Mouse (Mus musculus) small intestine, adult 2 months (tissue): ENCODE data around the gene Lmnb2. TPM values are rescaled to one million over a fixed set of nuclear protein-coding genes. Genes with fewer than 3 reads are reported as not detected.

Experiments used
- H3K27ac ChIP-seq: fragments of 200-500 bp; 2 replicates; pipeline ENCODE4 v1.5.1; 2012; ENCODE audit warnings: low read depth, low read length, control low read depth, inconsistent platforms; ENCODE audit not compliant: insufficient read depth
- H3K27me3 ChIP-seq: fragments of 200-500 bp; 2 replicates; pipeline ENCODE4 v1.6.1; 2012; ENCODE audit warnings: mild to moderate bottlenecking, moderate library complexity, low read length, inconsistent platforms; ENCODE audit not compliant: control insufficient read depth, insufficient read depth
- H3K36me3 ChIP-seq: fragments of 200-500 bp; 2 replicates; pipeline ENCODE4 v1.6.1; 2012; ENCODE audit warnings: mild to moderate bottlenecking, low read length, control low read depth, inconsistent platforms; ENCODE audit not compliant: control insufficient read depth, insufficient read depth
- H3K4me1 ChIP-seq: fragments of 200-500 bp; 2 replicates; pipeline ENCODE4 v1.6.1; 2012; ENCODE audit warnings: low read length, inconsistent platforms, mixed read lengths; ENCODE audit not compliant: control insufficient read depth, insufficient read depth, insufficient read length
- H3K4me3 ChIP-seq: fragments of 200-500 bp; 2 replicates; pipeline ENCODE4 v1.5.1; 2012; ENCODE audit warnings: low read depth, mild to moderate bottlenecking, control low read depth, inconsistent platforms, low read length, moderate library complexity
- CTCF ChIP-seq: fragments of 200-500 bp; IDR thresholded peaks from 2 replicates; pipeline ENCODE4 v1.5.1; 2012; ENCODE audit warnings: low read depth, mild to moderate bottlenecking, control low read depth, inconsistent platforms, low read length, moderate library complexity, mixed read lengths; ENCODE audit not compliant: insufficient replicate concordance, insufficient read length; ENCODE audit errors: extremely low read depth
- POLR2A ChIP-seq: fragments of 200-500 bp; IDR thresholded peaks from 2 replicates; pipeline ENCODE4 v1.6.1; 2012; ENCODE audit warnings: low read depth, mild to moderate bottlenecking, control low read depth, inconsistent platforms, low read length, moderate library complexity
- WGBS: fragments of 180-500 bp; shearing (Covaris S2); methylation state at CpG from one replicate; pipeline ENCODE4 v1.1.7; 2018; 5-methylcytosine and 5-hydroxymethylcytosine counted together
- polyA plus RNA-seq: library from polyadenylated mRNA; depleted of rRNA; stranded (reverse); fragments of >200 nt; gene quantifications from 2 replicates; pipeline ENCODE4 v1.2.3, GENCODE M21; 2012

Gene Lmnb2
- polyA plus RNA-seq, 1 experiment, result 29.2 TPM

DNA sequence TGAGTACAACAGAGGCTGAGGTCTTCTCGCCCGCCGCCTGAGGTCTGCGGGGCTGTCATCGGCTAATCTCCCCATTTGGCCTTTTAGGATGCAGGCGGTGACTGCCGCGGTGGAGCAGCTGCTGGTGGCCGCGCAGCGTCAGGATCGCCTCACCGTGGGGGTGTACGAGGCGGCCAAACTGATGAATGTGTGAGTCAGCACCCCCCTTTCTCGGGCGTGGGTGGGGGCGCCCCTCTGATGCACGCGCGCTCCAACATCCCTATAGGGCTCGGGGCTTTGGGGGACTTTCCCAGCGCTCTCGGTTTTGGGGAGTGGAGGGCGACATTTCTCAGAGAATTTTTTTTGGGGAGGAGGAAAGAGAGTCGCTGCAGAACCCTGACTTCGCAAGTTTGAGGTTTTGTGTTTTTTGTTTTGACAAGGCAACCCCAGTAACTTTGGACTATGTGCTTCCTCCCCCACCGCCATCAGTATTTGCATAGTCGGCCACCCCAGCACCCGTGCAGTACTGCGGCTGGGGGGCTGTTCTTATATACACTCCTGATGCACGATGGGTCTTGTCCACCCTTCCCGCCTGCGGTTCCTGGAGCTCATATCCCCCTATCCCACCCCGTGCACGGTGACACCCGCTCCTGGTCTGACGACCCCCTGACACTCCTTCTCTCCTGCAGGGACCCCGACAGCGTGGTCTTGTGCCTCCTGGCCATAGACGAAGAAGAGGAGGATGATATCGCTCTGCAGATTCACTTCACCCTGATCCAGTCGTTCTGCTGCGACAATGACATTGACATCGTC lies 12.5 kb upstream of the Lmnb2 start:
- H3K27me3 ChIP-seq, result no peaks in the 10 kb centered on the region
- TF ChIP-seq POLR2A, result no peak
- no peak for TF ChIP-seq CTCF
- no peaks in the 10 kb centered on the region for H3K36me3 ChIP-seq
- H3K27ac ChIP-seq, result peak overlapping the region; percentile 72
- 3% methylated on average over 45 of the region's 45 CpGs for WGBS
- peak overlapping the region; percentile 82 for H3K4me3 ChIP-seq
- H3K4me1 ChIP-seq, result peaks cover 30% of the 10 kb centered on the region

DNA sequence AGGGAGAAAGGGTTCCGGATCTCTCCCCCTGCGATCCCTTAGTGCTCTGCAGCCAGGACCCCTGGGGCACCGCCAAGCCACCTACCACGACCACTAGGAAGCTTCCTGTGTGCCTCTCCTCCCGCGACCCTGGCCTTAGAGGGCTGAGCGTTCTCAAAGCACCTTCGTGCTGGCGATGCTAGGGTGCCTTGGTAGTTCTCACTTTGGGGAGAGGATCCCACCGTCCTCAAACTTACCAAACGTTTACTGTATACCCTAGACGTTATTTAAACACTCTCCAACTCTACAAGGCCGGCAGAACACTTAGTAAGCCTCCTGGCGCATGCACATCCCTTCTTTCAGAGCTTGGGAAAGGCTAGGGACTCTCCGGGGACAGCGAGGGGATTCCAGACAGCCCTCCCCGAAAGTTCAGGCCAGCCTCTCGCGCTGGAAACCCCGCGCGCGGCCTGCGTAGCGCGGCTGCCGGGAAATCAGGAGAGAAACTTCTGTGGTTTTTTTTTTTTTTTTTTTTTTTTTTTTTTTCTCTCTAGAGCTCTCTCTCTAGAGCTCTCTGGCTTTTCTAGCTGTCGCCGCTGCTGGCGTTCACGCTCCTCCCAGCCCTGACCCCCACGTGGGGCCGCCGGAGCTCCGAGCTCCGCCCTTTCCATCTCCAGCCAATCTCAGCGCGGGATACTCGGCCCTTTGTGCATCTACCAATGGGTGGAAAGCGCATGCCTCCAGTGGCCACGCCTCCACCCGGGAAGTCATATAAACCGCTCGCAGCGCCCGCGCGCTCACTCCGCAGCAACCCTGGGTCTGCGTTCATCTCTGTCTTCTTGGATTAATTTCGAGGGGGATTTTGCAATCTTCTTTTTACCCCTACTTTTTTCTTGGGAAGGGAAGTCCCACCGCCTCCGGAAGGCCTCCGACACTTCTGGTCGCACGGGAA lies 11.5 kb upstream of the Lmnb2 start, which contains the start of gene Gadd45b:
Gadd45b (plus strand) TSS at position 775 of the 928 bp plus-strand sequence.
- peak within 1 kb of the TSS; percentile 87 for H3K27ac ChIP-seq
- peak within 1 kb of the TSS; percentile 82 for H3K4me3 ChIP-seq
- H3K36me3 ChIP-seq, result no peaks in the 10 kb centered on the region
- under 1% methylated on average over 56 of the region's 56 CpGs for WGBS
- TF ChIP-seq POLR2A (peak; percentile 99), CTCF (0 out of 2 replicates have a peak, but pooled peaks have one; percentile 8)
- H3K27me3 ChIP-seq, result no peaks in the 10 kb centered on the region
- H3K4me1 ChIP-seq, result peaks cover 30% of the 10 kb centered on the region

DNA sequence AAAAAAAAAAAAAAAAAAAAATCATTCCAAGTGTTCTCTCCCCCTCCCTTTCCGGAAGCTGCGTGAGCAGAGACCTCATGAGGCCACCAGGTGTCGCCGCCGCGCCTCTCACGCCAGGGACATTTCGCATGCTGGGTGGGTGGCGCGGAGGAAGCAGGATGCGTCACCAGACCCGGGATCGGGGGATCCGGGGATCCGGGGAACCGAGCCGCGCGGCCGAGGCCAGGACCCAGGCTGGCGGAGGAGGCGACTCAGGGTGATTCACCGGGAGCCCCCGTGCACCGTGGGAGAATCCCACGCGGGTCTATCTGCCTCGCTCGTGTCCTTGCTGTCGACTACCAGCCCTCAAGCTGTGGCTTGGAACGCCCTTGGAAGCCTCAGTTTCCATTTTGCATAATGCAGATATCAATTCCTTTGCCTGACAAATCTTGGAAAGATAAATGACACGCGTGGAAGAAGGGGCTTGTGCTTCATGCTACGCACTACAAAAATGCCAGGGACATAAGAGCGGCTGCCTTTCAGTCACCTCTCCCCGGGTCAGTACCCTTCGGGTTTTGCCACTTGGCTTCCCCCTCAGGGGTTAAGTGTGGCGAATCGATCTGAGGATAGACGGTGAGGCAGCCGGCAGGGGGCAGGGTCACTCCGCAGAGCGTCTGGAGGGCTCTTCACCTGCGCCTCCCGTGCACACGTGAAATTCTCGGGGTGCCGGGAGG lies 10.7 kb upstream of the Lmnb2 start:
- under 1% methylated on average over 48 of the region's 48 CpGs for WGBS
- Histone ChIP-seq H3K36me3 (no peaks in the 10 kb centered on the region), H3K27me3 (no peaks in the 10 kb centered on the region), H3K4me3 (peak overlapping the region; percentile 72), H3K4me1 (peaks cover 25% of the 10 kb centered on the region), H3K27ac (peak overlapping the region; percentile 87)
- TF ChIP-seq POLR2A, result no peak; the same call in 1 of the 2 replicates
- TF ChIP-seq CTCF, result peak; percentile 79

DNA sequence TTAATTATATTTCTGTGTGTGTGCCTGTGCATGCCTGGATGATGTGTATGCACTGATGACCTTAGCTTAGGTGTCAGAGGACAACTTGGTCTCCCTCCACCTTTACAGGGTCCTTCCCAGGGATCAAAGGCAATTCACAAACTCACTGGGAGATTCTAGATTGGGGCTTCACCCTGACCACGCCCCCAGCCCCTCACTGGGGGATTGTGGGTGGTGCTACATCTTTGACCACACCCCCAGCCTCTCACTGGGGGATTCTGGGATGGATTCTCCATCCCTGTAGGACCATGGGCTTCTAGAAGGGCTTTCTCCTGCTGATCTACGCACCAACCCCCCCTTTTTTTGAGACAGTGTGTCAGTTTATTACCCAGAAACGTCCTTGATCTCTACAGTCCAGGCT lies 7.4 kb upstream of the Lmnb2 start:
- no peak overlapping the region for H3K27ac ChIP-seq
- H3K4me3 ChIP-seq, result no peak overlapping the region
- TF ChIP-seq POLR2A (no peak), CTCF (no peak)
- peaks cover 3% of the 10 kb centered on the region for H3K4me1 ChIP-seq
- WGBS, result 42% methylated on average over 3 of the region's 3 CpGs
- no peaks in the 10 kb centered on the region for H3K27me3 ChIP-seq
- no peaks in the 10 kb centered on the region for H3K36me3 ChIP-seq

DNA sequence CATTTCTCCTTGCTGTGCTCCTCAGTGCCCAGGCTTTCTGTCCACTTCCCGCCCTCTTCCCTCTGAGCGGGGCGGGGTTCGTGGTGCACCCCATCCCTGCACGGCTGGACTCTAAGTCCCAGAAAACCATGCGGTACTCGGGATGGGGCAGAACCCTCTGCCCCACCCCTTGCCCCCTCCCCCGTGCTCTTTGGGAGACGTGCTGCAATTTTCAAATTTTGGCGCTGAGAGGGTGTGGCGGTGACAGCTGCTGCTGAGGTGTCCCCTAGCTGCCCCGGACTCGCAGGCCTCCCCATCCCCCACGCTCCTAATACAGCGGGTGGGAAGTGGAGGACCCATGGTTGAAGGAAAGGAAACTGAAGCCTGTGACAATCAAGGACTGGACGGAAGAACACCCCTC lies 3.9 kb upstream of the Lmnb2 start:
- TF ChIP-seq POLR2A, result no peak
- TF ChIP-seq CTCF, result no peak
- H3K4me1 ChIP-seq, result peaks cover 4% of the 10 kb centered on the region
- no peak overlapping the region for H3K27ac ChIP-seq
- peak overlapping the region; percentile 45 for H3K4me3 ChIP-seq
- no peaks in the 10 kb centered on the region for H3K36me3 ChIP-seq
- no peaks in the 10 kb centered on the region for H3K27me3 ChIP-seq
- WGBS, result 27% methylated on average over 16 of the region's 16 CpGs

DNA sequence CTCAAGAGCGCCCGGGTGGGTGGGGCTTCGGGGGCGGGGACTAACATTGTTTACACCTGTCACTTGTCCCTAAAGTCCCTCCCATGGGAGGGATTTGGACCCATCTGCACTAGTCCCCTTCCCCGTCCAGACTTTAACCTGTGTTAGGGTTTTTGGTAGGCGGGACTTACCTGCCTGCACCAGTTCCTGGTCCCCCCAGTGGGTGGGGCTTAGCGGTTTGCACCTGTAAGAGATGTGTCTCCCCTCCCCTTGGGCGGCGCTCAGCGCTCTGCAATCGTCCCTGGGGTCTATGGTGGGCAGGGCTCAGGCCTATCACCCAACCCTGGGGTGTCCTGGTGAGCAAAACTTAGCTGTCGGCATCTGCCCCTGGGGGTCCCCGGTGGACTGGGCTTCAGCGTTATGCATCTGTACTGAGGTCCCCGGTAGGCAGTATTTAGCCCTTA lies 688 bp downstream of the Lmnb2 start:
- H3K27ac ChIP-seq, result peak overlapping the region; percentile 75
- TF ChIP-seq CTCF (no peak), POLR2A (no peak)
- no peaks in the 10 kb centered on the region for H3K27me3 ChIP-seq
- WGBS, result under 1% methylated on average over 15 of the region's 15 CpGs
- H3K4me3 ChIP-seq, result peak overlapping the region; percentile 95
- peaks cover 30% of the 10 kb centered on the region for H3K4me1 ChIP-seq
- 0 out of 2 replicates have a peak, but pooled peaks cover 2% of the 10 kb centered on the region for H3K36me3 ChIP-seq
